Mouse (Mus musculus) lung, embryonic 14.5 days (tissue): ENCODE data around the gene Padi2. TPM values are rescaled to one million over a fixed set of nuclear protein-coding genes. Genes with fewer than 3 reads are reported as not detected.

Source experiments
- ATAC-seq: fragments of 200-750 bp; cut with Nextera tagmentation; 2 replicates; pipeline ENCODE4 v1.8.0; 2017; ENCODE audit warnings: mild to moderate bottlenecking, moderate TSS enrichment, moderate library complexity; ENCODE audit not compliant: insufficient read depth
- DNase-seq: peaks from one replicate; pipeline ENCODE4 v3.0.0-alpha.2; 2015
- H3K27ac ChIP-seq: fragments of 300-500 bp; sonication (generic); 2 replicates; pipeline ENCODE4 v1.5.1; 2014; ENCODE audit warnings: low read depth, mild to moderate bottlenecking, moderate library complexity
- H3K27me3 ChIP-seq: fragments of 300-500 bp; sonication (generic); 2 replicates; pipeline ENCODE4 v1.6.1; 2014; ENCODE audit warnings: low read length, control low read depth; ENCODE audit not compliant: insufficient read depth
- H3K36me3 ChIP-seq: fragments of 300-500 bp; sonication (generic); 2 replicates; pipeline ENCODE4 v1.6.1; 2014; ENCODE audit warnings: control low read depth; ENCODE audit not compliant: insufficient read depth
- H3K4me1 ChIP-seq: fragments of 300-500 bp; sonication (generic); 2 replicates; pipeline ENCODE4 v1.6.1; 2014; ENCODE audit warnings: antibody characterized with exemption, control low read depth; ENCODE audit not compliant: insufficient read depth
- H3K4me2 ChIP-seq: fragments of 300-500 bp; sonication (generic); 2 replicates; pipeline ENCODE4 v1.6.1; 2014; ENCODE audit warnings: mild to moderate bottlenecking
- H3K4me3 ChIP-seq: fragments of 300-500 bp; sonication (generic); 2 replicates; pipeline ENCODE4 v1.5.1; 2014; ENCODE audit warnings: low read depth, low read length
- H3K9ac ChIP-seq: fragments of 300-500 bp; sonication (generic); 2 replicates; pipeline ENCODE4 v1.6.1; 2014
- H3K9me3 ChIP-seq: fragments of 300-500 bp; sonication (generic); 2 replicates; pipeline ENCODE4 v1.6.1; 2016; ENCODE audit warnings: low read depth, low read length, control low read depth
- CTCF ChIP-seq: IDR thresholded peaks from 2 replicates; pipeline ENCODE4 v1.5.1; 2016; ENCODE audit warnings: antibody characterized with exemption, low read depth
- WGBS: fragments of 180-500 bp; shearing (Covaris S2); extraction: QIAGEN DNeasy Blood & Tissue Kit; methylation state at CpG from one replicate; pipeline ENCODE4 v1.1.7; 2014; 5-methylcytosine and 5-hydroxymethylcytosine counted together
- polyA plus RNA-seq: library from polyadenylated mRNA; unstranded; fragments of >200 nt; fragmentation: Nextera tagmentation; extraction: Ambion mirVana; gene quantifications from 2 replicates; pipeline ENCODE4 v1.2.1, GENCODE M21; 2014

Padi2 gene
- polyA plus RNA-seq, 1 experiment from 2014 or later: 1.8 TPM

DNA sequence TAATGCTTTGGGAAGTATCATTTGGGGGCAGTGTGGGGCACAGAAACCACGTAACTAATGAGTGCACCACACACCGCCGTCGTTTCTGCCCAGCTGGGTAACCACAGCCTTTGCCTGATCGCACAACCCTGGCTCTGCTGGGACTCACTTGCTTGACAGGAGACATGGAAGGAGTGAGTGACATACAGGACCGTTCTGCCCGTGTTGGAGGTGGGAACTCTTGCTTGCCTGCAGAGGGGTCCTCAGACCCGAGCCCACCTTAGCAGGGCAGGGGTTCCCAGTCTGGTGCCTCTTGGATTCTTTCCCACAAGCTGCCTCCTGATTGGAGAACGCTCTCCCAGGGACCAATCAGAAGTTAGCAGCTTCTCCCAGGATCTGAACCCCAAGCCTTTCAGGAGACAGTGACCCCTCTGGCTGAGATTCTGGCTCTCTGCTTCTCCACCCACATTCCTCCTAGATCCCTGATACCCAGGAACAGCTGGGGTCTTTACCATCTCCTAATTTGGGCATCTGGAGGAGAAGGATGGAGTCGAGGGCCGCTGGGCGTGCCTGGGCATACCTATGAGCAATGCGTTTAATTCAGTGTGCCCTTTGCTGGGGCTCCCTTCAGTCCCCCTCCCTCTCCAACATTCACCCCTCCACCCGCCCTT lies 1.2 kb upstream of the Padi2 start:
- Histone ChIP-seq H3K9me3 (no peaks in the 10 kb centered on the region), H3K4me2 (no peak overlapping the region), H3K4me3 (no peak overlapping the region), H3K27ac (no peak overlapping the region), H3K9ac (no peak overlapping the region), H3K27me3 (peaks cover 11% of the 10 kb centered on the region), H3K36me3 (no peaks in the 10 kb centered on the region), H3K4me1 (no peaks in the 10 kb centered on the region)
- DNase-seq (no peak), ATAC-seq (no peak)
- no peak for TF ChIP-seq CTCF
- WGBS: 46% methylated on average over 14 of the region's 14 CpGs

GRCm38 (mm10) chr4:140905426-140905871 lies 695 bp upstream of the Padi2 start:
- no peak overlapping the region for H3K9ac ChIP-seq
- peaks cover 11% of the 10 kb centered on the region for H3K27me3 ChIP-seq
- WGBS: 17% methylated on average over 11 of the region's 11 CpGs
- H3K4me3 ChIP-seq: 0 out of 2 replicates have a peak overlapping the region, but pooled peaks have one; percentile 32
- no peaks in the 10 kb centered on the region for H3K36me3 ChIP-seq
- H3K4me2 ChIP-seq: peak overlapping the region; percentile 67
- no peak for ATAC-seq
- no peak overlapping the region for H3K27ac ChIP-seq
- H3K9me3 ChIP-seq: no peaks in the 10 kb centered on the region
- no peak for DNase-seq
- H3K4me1 ChIP-seq: no peaks in the 10 kb centered on the region
- no peak for TF ChIP-seq CTCF

DNA sequence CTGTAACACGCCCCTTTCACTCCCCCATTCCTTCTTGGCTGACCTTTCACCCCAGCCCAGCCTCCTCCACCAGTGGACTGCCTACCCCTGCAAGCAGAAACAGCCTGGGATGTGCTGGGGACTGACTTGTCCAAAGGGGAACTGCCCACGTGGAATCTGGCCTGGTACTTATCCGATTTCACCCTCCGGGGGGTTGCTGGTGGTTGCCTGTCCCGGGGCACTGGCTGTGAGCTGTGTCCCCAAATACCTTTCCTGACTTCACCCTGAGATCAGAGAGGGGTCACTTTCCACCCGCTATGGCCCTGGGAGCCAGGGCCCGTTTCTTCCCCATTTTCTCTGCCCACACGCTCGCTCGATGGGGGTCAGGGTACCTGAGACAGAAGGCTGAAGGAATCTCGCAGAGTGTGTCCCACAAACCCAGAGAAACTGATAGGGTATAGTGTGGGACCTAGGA lies 710 bp downstream of the Padi2 start:
- Histone ChIP-seq H3K4me1 (no peaks in the 10 kb centered on the region), H3K9ac (no peak overlapping the region), H3K36me3 (no peaks in the 10 kb centered on the region), H3K4me2 (peak overlapping the region; percentile 67; the same call in 1 of the 2 replicates), H3K4me3 (no peak overlapping the region), H3K27me3 (peaks cover 11% of the 10 kb centered on the region), H3K9me3 (no peaks in the 10 kb centered on the region), H3K27ac (no peak overlapping the region)
- 53% methylated on average over 11 of the region's 11 CpGs for WGBS
- ATAC-seq (no peak), DNase-seq (no peak)
- no peak for TF ChIP-seq CTCF

GRCm38 (mm10) chr4:140907306-140908024 lies 1.3 kb downstream of the Padi2 start:
- Histone ChIP-seq H3K9ac (no peak overlapping the region), H3K4me3 (no peak overlapping the region), H3K27ac (no peak overlapping the region), H3K4me2 (no peak overlapping the region), H3K27me3 (peaks cover 11% of the 10 kb centered on the region), H3K9me3 (no peaks in the 10 kb centered on the region), H3K4me1 (no peaks in the 10 kb centered on the region), H3K36me3 (no peaks in the 10 kb centered on the region)
- ATAC-seq (no peak), DNase-seq (no peak)
- WGBS: 50% methylated on average over 12 of the region's 12 CpGs
- no peak for TF ChIP-seq CTCF

GRCm38 (mm10) chr4:140908627-140909026 lies 2.5 kb downstream of the Padi2 start:
- no peak for ATAC-seq
- H3K4me1 ChIP-seq: no peaks in the 10 kb centered on the region

DNA sequence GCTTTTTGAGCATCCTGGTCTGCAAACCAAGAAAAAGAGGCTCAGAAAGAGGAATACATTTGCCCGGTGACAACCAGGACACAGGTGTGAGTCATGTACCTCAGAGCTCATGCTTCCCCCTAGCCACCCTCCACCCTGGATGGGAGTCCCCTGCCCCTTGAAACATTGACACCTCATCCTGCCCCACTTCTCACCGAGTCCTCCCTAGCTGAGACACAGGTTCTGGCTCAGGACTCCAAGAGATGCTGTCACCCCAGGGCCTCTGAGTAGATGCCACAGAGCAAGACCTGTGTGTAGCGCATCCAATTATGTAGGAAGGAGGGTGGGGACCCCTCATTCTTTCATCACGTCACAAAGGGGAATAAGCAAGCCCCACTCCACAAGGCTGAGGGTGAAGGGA lies 3.4 kb downstream of the Padi2 start:
- Histone ChIP-seq H3K4me3 (no peak overlapping the region), H3K36me3 (no peaks in the 10 kb centered on the region), H3K27ac (no peak overlapping the region), H3K27me3 (peaks cover 11% of the 10 kb centered on the region), H3K9me3 (no peaks in the 10 kb centered on the region), H3K4me1 (no peaks in the 10 kb centered on the region), H3K4me2 (no peak overlapping the region), H3K9ac (no peak overlapping the region)
- no peak for TF ChIP-seq CTCF
- DNase-seq (no peak), ATAC-seq (no peak)
- 64% methylated on average over 4 of the region's 4 CpGs for WGBS

More at GRCm38 (mm10) chr4:140908627-140909026, 2.5 kb downstream of the Padi2 start:
- 57% methylated on average over 5 of the region's 5 CpGs for WGBS
- no peak for DNase-seq
- Histone ChIP-seq H3K9ac (no peak overlapping the region), H3K9me3 (no peaks in the 10 kb centered on the region), H3K4me3 (no peak overlapping the region), H3K27me3 (peaks cover 11% of the 10 kb centered on the region), H3K4me2 (no peak overlapping the region), H3K27ac (no peak overlapping the region), H3K36me3 (no peaks in the 10 kb centered on the region)
- TF ChIP-seq CTCF: no peak

- H3K9me3 ChIP-seq: no peaks in the 10 kb centered on the region
- no peak for DNase-seq
- WGBS: 28% methylated on average over 17 of the region's 17 CpGs
- ATAC-seq: no peak
- no peaks in the 10 kb centered on the region for H3K4me1 ChIP-seq
- no peaks in the 10 kb centered on the region for H3K36me3 ChIP-seq
- no peak overlapping the region for H3K4me3 ChIP-seq
- H3K27ac ChIP-seq: no peak overlapping the region
- peaks cover 11% of the 10 kb centered on the region for H3K27me3 ChIP-seq
- H3K9ac ChIP-seq: no peak overlapping the region
- H3K4me2 ChIP-seq: no peak overlapping the region; the same call in 1 of the 2 replicates
- no peak for TF ChIP-seq CTCF
These were observed 4.6 kb downstream of the Padi2 start for GRCm38 (mm10) chr4:140910661-140911310.
